Mouse (Mus musculus): ENCODE results near the gene Megf9. TPM values are rescaled to one million over a fixed set of nuclear protein-coding genes. Genes with fewer than 3 reads are reported as not detected.

The Megf9 gene
- polyA plus RNA-seq, 1 experiment from 2014 or later = 7.1 TPM

- no peaks in the 10 kb centered on the region for H3K36me3 ChIP-seq (ENCODE audit: control insufficient read depth, insufficient read depth, low read length)
- H3K27ac ChIP-seq (ENCODE audit: low read length) = no peak overlapping the region
- no peak overlapping the region for H3K9ac ChIP-seq (ENCODE audit: low read length)
- 28% methylated on average over 2 of the region's 2 CpGs for WGBS
- H3K9me3 ChIP-seq (ENCODE audit: control insufficient read depth, low read length) = no peaks in the 10 kb centered on the region
- no peaks in the 10 kb centered on the region for H3K27me3 ChIP-seq (ENCODE audit: control insufficient read depth, insufficient read depth, low read depth, low read length)
- no peak for ATAC-seq (ENCODE audit: low read depth)
- H3K4me3 ChIP-seq (ENCODE audit: low read length) = no peak overlapping the region
- no peak overlapping the region for H3K4me2 ChIP-seq (ENCODE audit: low read depth, low read length)
- 0 out of 2 replicates have a peak, but pooled peaks cover 3% of the 10 kb centered on the region for H3K4me1 ChIP-seq (replicated peaks; ENCODE audit: control insufficient read depth, insufficient read depth, low read length)
Observed at GRCm38 (mm10) chr4:70509565-70509964, 25.2 kb downstream of the Megf9 start.

DNA sequence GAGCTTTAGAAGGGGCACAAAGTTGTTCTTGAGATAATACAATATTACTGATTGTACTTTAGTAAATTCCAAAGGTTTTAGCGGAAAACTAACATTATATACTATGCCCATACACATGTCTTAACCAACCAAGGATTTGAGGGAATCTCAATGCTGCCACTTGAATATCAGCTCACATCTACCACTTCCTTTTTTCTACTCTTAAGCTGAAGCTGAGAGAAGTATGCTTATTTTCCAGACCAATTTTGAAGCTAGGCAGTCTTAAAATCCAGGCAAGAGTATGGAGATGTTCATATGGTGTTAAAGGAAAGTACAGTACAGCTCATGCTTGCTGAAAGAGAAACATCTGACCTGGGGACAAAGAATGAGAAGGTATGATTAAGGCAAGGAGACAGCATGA lies 26.6 kb downstream of the Megf9 start:
- 97% methylated on average over 1 of the region's 1 CpGs for WGBS
- H3K9ac ChIP-seq (ENCODE audit: low read length) = no peak overlapping the region
- H3K4me2 ChIP-seq (ENCODE audit: low read depth, low read length) = no peak overlapping the region
- H3K9me3 ChIP-seq (ENCODE audit: control insufficient read depth, low read length) = no peaks in the 10 kb centered on the region
- ATAC-seq (ENCODE audit: low read depth) = no peak
- no peaks in the 10 kb centered on the region for H3K36me3 ChIP-seq (ENCODE audit: control insufficient read depth, insufficient read depth, low read length)
- H3K27ac ChIP-seq (ENCODE audit: low read length) = no peak overlapping the region
- no peaks in the 10 kb centered on the region for H3K27me3 ChIP-seq (ENCODE audit: control insufficient read depth, insufficient read depth, low read depth, low read length)
- H3K4me3 ChIP-seq (ENCODE audit: low read length) = no peak overlapping the region
- 0 out of 2 replicates have a peak, but pooled peaks cover 3% of the 10 kb centered on the region for H3K4me1 ChIP-seq (replicated peaks; ENCODE audit: control insufficient read depth, insufficient read depth, low read length)

DNA sequence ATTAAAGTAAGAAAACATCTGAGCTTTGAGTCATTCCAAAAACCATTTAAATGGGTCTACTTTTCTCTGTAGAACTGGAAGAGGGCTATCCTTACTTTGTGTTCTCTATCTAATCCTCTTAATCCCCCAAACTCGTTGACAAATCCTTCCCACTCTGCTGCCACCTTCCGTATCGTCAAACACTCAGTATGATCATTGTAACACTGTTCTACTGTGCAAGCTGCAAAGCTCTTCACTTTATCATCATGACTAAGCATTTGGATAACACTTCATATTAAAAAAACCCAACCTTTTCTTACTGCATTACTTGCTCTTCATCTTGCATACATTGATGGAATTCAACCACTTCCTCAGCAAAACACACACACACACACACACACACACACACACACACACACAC lies 28.8 kb downstream of the Megf9 start:
- no peak for ATAC-seq (ENCODE audit: low read depth)
- Histone ChIP-seq H3K27me3 (ENCODE audit: control insufficient read depth, insufficient read depth, low read depth, low read length) (no peaks in the 10 kb centered on the region), H3K9me3 (ENCODE audit: control insufficient read depth, low read length) (no peaks in the 10 kb centered on the region), H3K27ac (ENCODE audit: low read length) (no peak overlapping the region), H3K9ac (ENCODE audit: low read length) (no peak overlapping the region), H3K4me1 (replicated peaks; ENCODE audit: control insufficient read depth, insufficient read depth, low read length) (0 out of 2 replicates have a peak, but pooled peaks cover 3% of the 10 kb centered on the region), H3K4me2 (ENCODE audit: low read depth, low read length) (no peak overlapping the region), H3K36me3 (ENCODE audit: control insufficient read depth, insufficient read depth, low read length) (no peaks in the 10 kb centered on the region), H3K4me3 (ENCODE audit: low read length) (no peak overlapping the region)
- 42% methylated on average over 3 of the region's 3 CpGs for WGBS

GRCm38 (mm10) chr4:70503827-70504226 lies 31.0 kb downstream of the Megf9 start:
- 57% methylated on average over 1 of the region's 1 CpGs for WGBS
- no peaks in the 10 kb centered on the region for H3K27me3 ChIP-seq (ENCODE audit: control insufficient read depth, insufficient read depth, low read depth, low read length)
- no peak overlapping the region for H3K9ac ChIP-seq (ENCODE audit: low read length)
- no peaks in the 10 kb centered on the region for H3K36me3 ChIP-seq (ENCODE audit: control insufficient read depth, insufficient read depth, low read length)
- no peak for ATAC-seq (ENCODE audit: low read depth)
- H3K9me3 ChIP-seq (ENCODE audit: control insufficient read depth, low read length) = no peaks in the 10 kb centered on the region
- H3K27ac ChIP-seq (ENCODE audit: low read length) = no peak overlapping the region
- H3K4me1 ChIP-seq (replicated peaks; ENCODE audit: control insufficient read depth, insufficient read depth, low read length) = 0 out of 2 replicates have a peak, but pooled peaks cover 3% of the 10 kb centered on the region
- no peak overlapping the region for H3K4me3 ChIP-seq (ENCODE audit: low read length)
- no peak overlapping the region for H3K4me2 ChIP-seq (ENCODE audit: low read depth, low read length)

DNA sequence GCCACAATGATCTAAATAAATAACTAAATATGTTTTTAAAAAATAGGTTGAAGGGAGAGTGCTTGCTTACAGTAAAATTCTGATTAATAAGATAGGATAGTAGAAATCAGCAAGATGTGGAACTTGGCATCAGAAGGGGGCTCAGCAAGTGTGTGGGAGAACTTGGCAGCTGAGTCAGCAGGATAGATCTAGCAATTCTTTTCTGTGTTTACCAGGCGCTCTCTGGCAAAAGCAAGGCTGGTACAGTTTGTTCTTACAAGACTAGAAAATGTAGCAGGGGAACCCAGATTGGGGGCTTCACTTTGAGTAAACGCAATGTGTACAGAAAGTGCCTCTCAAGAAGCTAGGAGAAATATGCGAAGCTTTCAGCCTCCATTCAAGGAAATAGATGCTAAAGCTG lies 35.5 kb downstream of the Megf9 start:
- Histone ChIP-seq H3K27me3 (ENCODE audit: control insufficient read depth, insufficient read depth, low read depth, low read length) (no peaks in the 10 kb centered on the region), H3K9ac (ENCODE audit: low read length) (no peak overlapping the region), H3K4me3 (ENCODE audit: low read length) (no peak overlapping the region), H3K4me2 (ENCODE audit: low read depth, low read length) (no peak overlapping the region), H3K36me3 (ENCODE audit: control insufficient read depth, insufficient read depth, low read length) (no peaks in the 10 kb centered on the region), H3K27ac (ENCODE audit: low read length) (no peak overlapping the region), H3K9me3 (ENCODE audit: control insufficient read depth, low read length) (no peaks in the 10 kb centered on the region), H3K4me1 (replicated peaks; ENCODE audit: control insufficient read depth, insufficient read depth, low read length) (0 out of 2 replicates have a peak, but pooled peaks cover 3% of the 10 kb centered on the region)
- WGBS = 59% methylated on average over 3 of the region's 3 CpGs
- no peak for ATAC-seq (ENCODE audit: low read depth)

- H3K9me3 ChIP-seq (ENCODE audit: control insufficient read depth, low read length) = no peaks in the 10 kb centered on the region
- H3K4me1 ChIP-seq (replicated peaks; ENCODE audit: control insufficient read depth, insufficient read depth, low read length) = 0 out of 2 replicates have a peak, but pooled peaks cover 3% of the 10 kb centered on the region
- no peak for ATAC-seq (ENCODE audit: low read depth)
- no peaks in the 10 kb centered on the region for H3K27me3 ChIP-seq (ENCODE audit: control insufficient read depth, insufficient read depth, low read depth, low read length)
- H3K4me3 ChIP-seq (ENCODE audit: low read length) = no peak overlapping the region
- H3K36me3 ChIP-seq (ENCODE audit: control insufficient read depth, insufficient read depth, low read length) = no peaks in the 10 kb centered on the region
- no peak overlapping the region for H3K4me2 ChIP-seq (ENCODE audit: low read depth, low read length)
- 68% methylated on average over 1 of the region's 1 CpGs for WGBS
- H3K27ac ChIP-seq (ENCODE audit: low read length) = no peak overlapping the region
- no peak overlapping the region for H3K9ac ChIP-seq (ENCODE audit: low read length)
Observed at GRCm38 (mm10) chr4:70496978-70497377, 37.8 kb downstream of the Megf9 start.

- Histone ChIP-seq H3K9ac (ENCODE audit: low read length) (no peak overlapping the region), H3K36me3 (ENCODE audit: control insufficient read depth, insufficient read depth, low read length) (no peaks in the 10 kb centered on the region), H3K4me2 (ENCODE audit: low read depth, low read length) (no peak overlapping the region), H3K27ac (ENCODE audit: low read length) (no peak overlapping the region), H3K27me3 (ENCODE audit: control insufficient read depth, insufficient read depth, low read depth, low read length) (no peaks in the 10 kb centered on the region), H3K9me3 (ENCODE audit: control insufficient read depth, low read length) (no peaks in the 10 kb centered on the region), H3K4me1 (replicated peaks; ENCODE audit: control insufficient read depth, insufficient read depth, low read length) (no peaks in the 10 kb centered on the region), H3K4me3 (ENCODE audit: low read length) (no peak overlapping the region)
- WGBS = 86% methylated on average over 2 of the region's 2 CpGs
- ATAC-seq (ENCODE audit: low read depth) = no peak
Observed at GRCm38 (mm10) chr4:70489792-70490191, 45.0 kb downstream of the Megf9 start.

GRCm38 (mm10) chr4:70488415-70488814 lies 46.4 kb downstream of the Megf9 start:
- no peak overlapping the region for H3K27ac ChIP-seq (ENCODE audit: low read length)

DNA sequence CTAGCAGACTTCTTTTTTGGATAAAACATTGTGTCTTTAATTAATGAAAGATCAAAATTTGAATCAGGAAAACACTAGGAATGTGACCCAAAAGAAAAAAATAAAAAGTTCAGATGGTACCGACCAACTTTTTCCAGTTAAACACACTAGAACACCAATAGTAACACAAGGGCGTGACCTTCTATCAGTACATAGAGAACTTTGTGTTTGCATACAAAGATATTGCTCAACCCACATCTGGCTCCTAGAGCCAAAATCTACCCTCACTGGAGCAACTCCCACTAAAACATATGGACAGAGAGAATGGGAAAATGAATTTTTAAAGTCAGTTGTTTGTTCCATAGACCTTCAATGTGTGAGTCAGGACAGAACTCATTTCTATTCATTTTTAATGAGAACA lies 50.7 kb downstream of the Megf9 start:
- no peak for ATAC-seq (ENCODE audit: low read depth)
- Histone ChIP-seq H3K4me3 (ENCODE audit: low read length) (no peak overlapping the region), H3K9ac (ENCODE audit: low read length) (no peak overlapping the region), H3K9me3 (ENCODE audit: control insufficient read depth, low read length) (no peaks in the 10 kb centered on the region), H3K36me3 (ENCODE audit: control insufficient read depth, insufficient read depth, low read length) (no peaks in the 10 kb centered on the region), H3K27ac (ENCODE audit: low read length) (no peak overlapping the region), H3K4me1 (replicated peaks; ENCODE audit: control insufficient read depth, insufficient read depth, low read length) (no peaks in the 10 kb centered on the region), H3K4me2 (ENCODE audit: low read depth, low read length) (no peak overlapping the region), H3K27me3 (ENCODE audit: control insufficient read depth, insufficient read depth, low read depth, low read length) (no peaks in the 10 kb centered on the region)
- WGBS = 64% methylated on average over 2 of the region's 2 CpGs

More at GRCm38 (mm10) chr4:70488415-70488814, 46.4 kb downstream of the Megf9 start:
- no peaks in the 10 kb centered on the region for H3K4me1 ChIP-seq (replicated peaks; ENCODE audit: control insufficient read depth, insufficient read depth, low read length)
- H3K4me3 ChIP-seq (ENCODE audit: low read length) = no peak overlapping the region
- H3K36me3 ChIP-seq (ENCODE audit: control insufficient read depth, insufficient read depth, low read length) = no peaks in the 10 kb centered on the region
- no peak overlapping the region for H3K9ac ChIP-seq (ENCODE audit: low read length)
- H3K27me3 ChIP-seq (ENCODE audit: control insufficient read depth, insufficient read depth, low read depth, low read length) = no peaks in the 10 kb centered on the region
- H3K9me3 ChIP-seq (ENCODE audit: control insufficient read depth, low read length) = no peaks in the 10 kb centered on the region
- no peak for ATAC-seq (ENCODE audit: low read depth)
- no peak overlapping the region for H3K4me2 ChIP-seq (ENCODE audit: low read depth, low read length)
- WGBS = 73% methylated on average over 3 of the region's 3 CpGs

DNA sequence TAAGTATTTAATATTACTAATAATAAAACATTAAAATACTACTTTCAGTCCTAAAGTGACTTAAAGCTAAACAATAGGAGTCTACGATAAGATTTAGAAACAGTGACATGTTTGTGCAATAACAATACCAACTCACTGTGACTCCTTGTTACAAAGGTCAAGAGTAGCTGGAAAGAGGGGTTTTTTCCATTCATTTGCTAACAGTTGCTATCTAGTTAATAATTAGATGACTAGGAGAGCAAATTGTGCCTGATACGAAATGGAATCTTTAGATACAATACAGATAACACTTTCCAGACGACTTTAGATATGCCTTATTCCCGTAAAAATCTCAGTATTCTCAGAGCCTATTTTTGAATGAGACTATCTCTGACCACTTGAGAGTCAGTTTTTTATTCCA lies 52.9 kb downstream of the Megf9 start:
- no peak for ATAC-seq (ENCODE audit: low read depth)
- no peak overlapping the region for H3K27ac ChIP-seq (ENCODE audit: low read length)
- H3K4me1 ChIP-seq (replicated peaks; ENCODE audit: control insufficient read depth, insufficient read depth, low read length) = no peaks in the 10 kb centered on the region
- no peak overlapping the region for H3K9ac ChIP-seq (ENCODE audit: low read length)
- H3K4me3 ChIP-seq (ENCODE audit: low read length) = no peak overlapping the region
- no peaks in the 10 kb centered on the region for H3K9me3 ChIP-seq (ENCODE audit: control insufficient read depth, low read length)
- no peaks in the 10 kb centered on the region for H3K36me3 ChIP-seq (ENCODE audit: control insufficient read depth, insufficient read depth, low read length)
- no peak overlapping the region for H3K4me2 ChIP-seq (ENCODE audit: low read depth, low read length)
- H3K27me3 ChIP-seq (ENCODE audit: control insufficient read depth, insufficient read depth, low read depth, low read length) = no peaks in the 10 kb centered on the region
- 65% methylated on average over 4 of the region's 4 CpGs for WGBS
